Mouse (Mus musculus) embryonic facial prominence, embryonic 14.5 days (tissue): Measurements from ENCODE around the gene Arhgef3. TPM values are rescaled to one million over a fixed set of nuclear protein-coding genes. Genes with fewer than 3 reads are reported as not detected.

ENCODE experiments used
- ATAC-seq: fragments of 200-750 bp; cut with Nextera tagmentation; 2 replicates; pipeline ENCODE4 v1.8.0; 2017; ENCODE audit warnings: low read depth, moderate number of reproducible peaks, moderate TSS enrichment
- DNase-seq: peaks from one replicate; pipeline ENCODE4 v3.0.0-alpha.2; 2015; ENCODE audit warnings: low spot score
- H3K27ac ChIP-seq: fragments of 300-500 bp; sonication (generic); replicated peaks from 2 replicates; pipeline ENCODE4 v1.5.1; 2014; ENCODE audit warnings: low read depth, mild to moderate bottlenecking, low read length, moderate library complexity
- H3K27me3 ChIP-seq: fragments of 300-500 bp; sonication (generic); replicated peaks from 2 replicates; pipeline ENCODE4 v1.6.1; 2014; ENCODE audit warnings: low read length; ENCODE audit not compliant: control insufficient read depth, insufficient read depth
- H3K36me3 ChIP-seq: fragments of 300-500 bp; sonication (generic); 2 replicates; pipeline ENCODE4 v1.6.1; 2014; ENCODE audit warnings: low read length, mixed read lengths; ENCODE audit not compliant: control insufficient read depth, insufficient read depth
- H3K4me1 ChIP-seq: fragments of 300-500 bp; sonication (generic); 2 replicates; pipeline ENCODE4 v1.6.1; 2014; ENCODE audit warnings: antibody characterized with exemption, low read length; ENCODE audit not compliant: control insufficient read depth, insufficient read depth
- H3K4me2 ChIP-seq: fragments of 300-500 bp; sonication (generic); 2 replicates; pipeline ENCODE4 v1.6.1; 2014; ENCODE audit warnings: low read depth, mild to moderate bottlenecking, low read length, moderate library complexity, mixed read lengths
- H3K4me3 ChIP-seq: fragments of 300-500 bp; sonication (generic); 2 replicates; pipeline ENCODE4 v1.5.1; 2014; ENCODE audit warnings: low read depth, mild to moderate bottlenecking, low read length
- H3K9ac ChIP-seq: fragments of 300-500 bp; sonication (generic); 2 replicates; pipeline ENCODE4 v1.6.1; 2014; ENCODE audit warnings: low read depth, mild to moderate bottlenecking, low read length, moderate library complexity, mixed read lengths
- H3K9me3 ChIP-seq: fragments of 300-500 bp; sonication (generic); 2 replicates; pipeline ENCODE4 v1.6.1; 2016; ENCODE audit warnings: low read length; ENCODE audit not compliant: control insufficient read depth
- WGBS: fragments of 180-500 bp; shearing (Covaris S2); extraction: QIAGEN DNeasy Blood & Tissue Kit; methylation state at CpG from one replicate; pipeline ENCODE4 v1.1.7; 2014; 5-methylcytosine and 5-hydroxymethylcytosine counted together
- polyA plus RNA-seq: library from polyadenylated mRNA; unstranded; fragments of >200 nt; fragmentation: Nextera tagmentation; extraction: Ambion mirVana; gene quantifications from 2 replicates; pipeline ENCODE4 v1.2.1, GENCODE M21; 2014

The Arhgef3 gene
- polyA plus RNA-seq, 1 experiment from 2014 or later, result 15.3 TPM

DNA sequence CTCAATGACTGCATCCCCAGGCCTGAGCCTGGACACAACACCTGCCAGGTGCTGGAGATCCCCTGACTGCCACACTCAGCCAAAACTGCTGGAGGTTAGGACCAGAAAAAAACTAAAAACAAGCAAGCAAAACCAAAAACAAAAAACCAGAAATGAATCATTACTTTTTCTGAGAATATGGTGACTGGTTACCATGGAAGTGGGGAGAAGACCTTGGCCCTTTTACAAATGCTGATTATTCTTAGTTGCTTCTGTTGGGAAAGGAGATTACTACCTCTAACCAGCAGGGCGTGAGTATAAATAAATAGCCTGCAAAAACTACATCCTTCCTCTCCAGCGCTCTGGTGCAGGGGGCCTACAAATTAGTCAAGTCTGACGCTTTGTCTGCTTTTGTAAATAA is 194.1 kb downstream of the Arhgef3 start:
- no peaks in the 10 kb centered on the region for H3K4me1 ChIP-seq
- H3K4me3 ChIP-seq, result no peak overlapping the region
- H3K27me3 ChIP-seq, result no peaks in the 10 kb centered on the region
- no peak for ATAC-seq
- no peak overlapping the region for H3K9ac ChIP-seq
- H3K4me2 ChIP-seq, result no peak overlapping the region
- H3K36me3 ChIP-seq, result no peaks in the 10 kb centered on the region
- 76% methylated on average over 3 of the region's 3 CpGs for WGBS
- H3K27ac ChIP-seq, result no peak overlapping the region
- DNase-seq, result no peak
- no peaks in the 10 kb centered on the region for H3K9me3 ChIP-seq

DNA sequence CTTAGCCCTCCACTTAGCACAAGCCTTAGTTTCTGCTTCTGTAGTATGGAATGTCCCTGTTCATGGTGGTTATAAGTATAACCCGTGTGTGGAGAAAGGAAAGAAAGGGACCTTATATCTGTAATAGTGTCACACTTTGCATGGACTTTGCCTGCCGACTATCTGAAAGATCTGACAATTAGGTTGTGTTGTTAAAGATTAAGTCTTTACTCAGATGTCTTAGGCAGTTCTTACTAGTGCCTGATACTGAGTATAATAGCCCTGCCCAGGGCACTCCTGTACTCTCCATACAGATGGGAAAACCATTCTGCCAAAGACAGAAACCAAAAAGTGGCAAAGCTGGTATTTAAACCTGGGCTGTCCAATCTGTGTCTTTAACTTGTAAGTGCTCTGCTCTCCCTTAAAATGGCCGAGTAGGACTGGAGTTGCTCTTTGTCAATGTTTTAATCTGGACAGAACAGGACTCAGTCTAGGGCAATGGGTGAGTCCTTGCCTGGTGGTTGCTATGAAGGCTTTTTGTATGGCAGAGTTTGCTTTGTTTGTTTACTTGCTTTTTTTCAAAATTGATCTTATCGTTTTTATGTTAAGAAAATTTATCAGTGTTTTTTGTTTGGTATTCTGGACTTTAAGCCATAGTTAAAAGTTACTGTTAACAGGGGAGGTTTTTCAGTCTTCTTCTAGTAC is 196.0 kb downstream of the Arhgef3 start:
- H3K27ac ChIP-seq, result no peak overlapping the region
- H3K9ac ChIP-seq, result no peak overlapping the region
- no peak overlapping the region for H3K4me3 ChIP-seq
- no peaks in the 10 kb centered on the region for H3K9me3 ChIP-seq
- WGBS, result 77% methylated on average over 4 of the region's 4 CpGs
- no peaks in the 10 kb centered on the region for H3K36me3 ChIP-seq
- ATAC-seq, result no peak
- no peak overlapping the region for H3K4me2 ChIP-seq
- no peaks in the 10 kb centered on the region for H3K27me3 ChIP-seq
- H3K4me1 ChIP-seq, result no peaks in the 10 kb centered on the region
- DNase-seq, result no peak

DNA sequence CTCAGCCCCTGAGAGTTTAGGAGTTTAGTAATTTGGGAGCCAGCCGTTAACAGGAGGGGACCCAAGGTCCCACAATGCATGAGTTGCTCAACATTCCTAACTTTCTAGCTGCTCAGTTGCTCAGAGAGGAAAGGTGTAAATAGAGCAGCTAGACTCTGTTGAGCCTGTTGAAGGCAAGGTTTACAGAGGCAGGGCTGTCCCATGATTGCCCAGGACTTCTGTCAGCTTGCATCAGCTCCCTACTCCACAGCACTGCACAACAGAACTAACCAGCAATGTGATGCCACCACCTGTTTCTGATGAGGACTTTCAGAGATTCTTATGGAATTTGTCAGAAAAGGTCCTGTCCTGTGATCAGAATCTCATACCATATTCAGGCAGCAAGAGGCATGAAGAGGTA is 197.7 kb downstream of the Arhgef3 start:
- Histone ChIP-seq H3K27me3 (no peaks in the 10 kb centered on the region), H3K36me3 (no peaks in the 10 kb centered on the region), H3K4me1 (no peaks in the 10 kb centered on the region), H3K9ac (no peak overlapping the region), H3K27ac (no peak overlapping the region), H3K4me3 (no peak overlapping the region), H3K4me2 (no peak overlapping the region), H3K9me3 (no peaks in the 10 kb centered on the region)
- DNase-seq, result no peak
- 93% methylated on average over 1 of the region's 1 CpGs for WGBS
- no peak for ATAC-seq

- 75% methylated on average over 6 of the region's 6 CpGs for WGBS
Observed at GRCm38 (mm10) chr14:27315737-27316136, 201.0 kb downstream of the Arhgef3 start.

GRCm38 (mm10) chr14:27317146-27317545 is 202.4 kb downstream of the Arhgef3 start:
- Histone ChIP-seq H3K27ac (no peak overlapping the region), H3K36me3 (no peaks in the 10 kb centered on the region), H3K9me3 (no peaks in the 10 kb centered on the region), H3K9ac (no peak overlapping the region), H3K4me2 (no peak overlapping the region), H3K4me3 (no peak overlapping the region), H3K27me3 (no peaks in the 10 kb centered on the region), H3K4me1 (no peaks in the 10 kb centered on the region)
- DNase-seq (no peak), ATAC-seq (no peak)
- WGBS, result 62% methylated on average over 8 of the region's 8 CpGs

More at GRCm38 (mm10) chr14:27315737-27316136, 201.0 kb downstream of the Arhgef3 start:
- ATAC-seq, result no peak
- Histone ChIP-seq H3K9ac (no peak overlapping the region), H3K4me2 (no peak overlapping the region), H3K27me3 (no peaks in the 10 kb centered on the region), H3K4me3 (no peak overlapping the region), H3K36me3 (no peaks in the 10 kb centered on the region), H3K27ac (no peak overlapping the region), H3K9me3 (no peaks in the 10 kb centered on the region), H3K4me1 (no peaks in the 10 kb centered on the region)
- no peak for DNase-seq

DNA sequence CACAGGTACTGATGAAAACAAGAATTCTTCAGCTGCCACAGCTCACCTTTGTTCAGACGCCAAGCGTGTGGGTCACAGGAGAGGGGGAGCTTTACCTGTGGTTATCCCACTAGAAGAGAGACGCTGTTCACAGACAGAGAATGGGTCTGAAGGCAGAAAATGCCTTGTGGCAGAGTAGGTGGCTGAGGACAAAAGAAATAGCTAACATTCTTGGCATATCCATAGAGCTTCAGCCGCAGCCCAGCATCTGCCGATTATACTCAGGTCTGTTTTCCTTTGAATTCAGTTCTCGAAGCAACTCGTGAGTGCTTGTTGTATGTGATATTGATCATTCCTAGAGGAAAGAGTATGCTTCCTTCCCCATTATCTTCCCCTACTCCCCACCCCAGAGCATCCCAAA is 204.7 kb downstream of the Arhgef3 start:
- ATAC-seq (no peak), DNase-seq (no peak)
- 55% methylated on average over 7 of the region's 7 CpGs for WGBS
- Histone ChIP-seq H3K27me3 (no peaks in the 10 kb centered on the region), H3K36me3 (no peaks in the 10 kb centered on the region), H3K9me3 (no peaks in the 10 kb centered on the region), H3K4me2 (no peak overlapping the region), H3K9ac (no peak overlapping the region), H3K4me1 (no peaks in the 10 kb centered on the region), H3K4me3 (no peak overlapping the region), H3K27ac (no peak overlapping the region)

DNA sequence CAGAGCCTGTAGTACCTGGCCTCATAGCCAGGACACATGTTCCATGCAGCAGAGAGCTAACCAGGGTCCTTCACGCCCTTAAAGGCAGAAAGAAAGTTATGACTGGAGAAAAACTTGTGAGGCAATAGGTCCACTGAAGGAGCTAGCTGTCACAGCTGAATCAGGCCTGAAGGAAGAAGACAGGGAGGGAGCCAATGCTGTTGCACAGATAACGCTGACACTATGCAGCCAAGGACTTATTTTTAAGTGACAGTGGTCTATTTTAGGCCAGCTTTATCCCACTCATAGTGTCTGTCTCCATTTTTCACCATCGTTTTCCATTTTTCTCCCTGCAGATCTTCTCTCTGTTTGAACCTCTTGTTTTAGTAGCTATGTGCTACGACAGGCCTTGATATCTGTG is 207.3 kb downstream of the Arhgef3 start:
- Histone ChIP-seq H3K4me2 (no peak overlapping the region), H3K36me3 (no peaks in the 10 kb centered on the region), H3K27me3 (no peaks in the 10 kb centered on the region), H3K4me1 (no peaks in the 10 kb centered on the region), H3K4me3 (no peak overlapping the region), H3K9ac (no peak overlapping the region), H3K9me3 (no peaks in the 10 kb centered on the region), H3K27ac (no peak overlapping the region)
- WGBS, result 81% methylated on average over 4 of the region's 4 CpGs
- no peak for ATAC-seq
- DNase-seq, result no peak

GRCm38 (mm10) chr14:27324689-27325088 is 210.0 kb downstream of the Arhgef3 start:
- Histone ChIP-seq H3K4me2 (no peak overlapping the region), H3K27me3 (no peaks in the 10 kb centered on the region), H3K4me3 (no peak overlapping the region), H3K9me3 (no peaks in the 10 kb centered on the region), H3K36me3 (no peaks in the 10 kb centered on the region), H3K9ac (no peak overlapping the region), H3K27ac (no peak overlapping the region), H3K4me1 (no peaks in the 10 kb centered on the region)
- ATAC-seq (no peak), DNase-seq (peak; percentile 58)
- 75% methylated on average over 7 of the region's 7 CpGs for WGBS

- Histone ChIP-seq H3K27me3 (no peaks in the 10 kb centered on the region), H3K4me2 (no peak overlapping the region), H3K4me3 (no peak overlapping the region), H3K4me1 (no peaks in the 10 kb centered on the region), H3K9me3 (no peaks in the 10 kb centered on the region), H3K27ac (no peak overlapping the region), H3K36me3 (no peaks in the 10 kb centered on the region), H3K9ac (no peak overlapping the region)
- DNase-seq (no peak), ATAC-seq (no peak)
- WGBS, result 66% methylated on average over 6 of the region's 6 CpGs
Observed at GRCm38 (mm10) chr14:27325537-27325936, 210.8 kb downstream of the Arhgef3 start.
